Mouse (Mus musculus): ENCODE measurements around the gene Hoxc10. TPM values are rescaled to one million over a fixed set of nuclear protein-coding genes. Genes with fewer than 3 reads are reported as not detected.

Hoxc10 gene
- polyA plus RNA-seq, 1 experiment from 2014 or later = not detected

DNA sequence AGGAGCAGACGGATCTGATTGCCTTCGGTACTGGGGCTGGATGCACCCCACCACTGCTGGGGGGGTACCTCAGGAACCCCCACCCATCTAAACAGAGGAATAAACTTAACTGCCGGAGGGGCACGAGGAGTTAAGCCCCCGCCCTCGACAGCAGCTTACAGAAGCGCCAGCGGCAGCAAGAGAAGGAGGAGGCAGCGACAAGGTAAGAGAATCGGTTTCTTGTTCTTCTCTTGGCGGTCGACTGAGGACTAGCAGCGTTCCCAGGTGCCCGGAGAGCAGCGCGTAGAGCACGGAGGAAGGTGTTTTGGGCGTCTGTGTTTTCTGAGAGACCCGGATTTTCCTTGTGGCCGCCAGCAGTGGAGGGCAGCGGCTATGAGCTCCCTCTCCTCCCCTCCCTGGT, 5.7 kb downstream of the Hoxc10 start:
- Histone ChIP-seq H3K27ac (no peak overlapping the region), H3K36me3 (ENCODE audit: inconsistent target) (no peaks in the 10 kb centered on the region), H3K4me3 (ENCODE audit: inconsistent target) (no peak overlapping the region), H3K79me2 (ENCODE audit: inconsistent target) (no peaks in the 10 kb centered on the region)
- 3% methylated on average over 20 of the region's 21 CpGs for WGBS (ENCODE audit: missing documents)

DNA sequence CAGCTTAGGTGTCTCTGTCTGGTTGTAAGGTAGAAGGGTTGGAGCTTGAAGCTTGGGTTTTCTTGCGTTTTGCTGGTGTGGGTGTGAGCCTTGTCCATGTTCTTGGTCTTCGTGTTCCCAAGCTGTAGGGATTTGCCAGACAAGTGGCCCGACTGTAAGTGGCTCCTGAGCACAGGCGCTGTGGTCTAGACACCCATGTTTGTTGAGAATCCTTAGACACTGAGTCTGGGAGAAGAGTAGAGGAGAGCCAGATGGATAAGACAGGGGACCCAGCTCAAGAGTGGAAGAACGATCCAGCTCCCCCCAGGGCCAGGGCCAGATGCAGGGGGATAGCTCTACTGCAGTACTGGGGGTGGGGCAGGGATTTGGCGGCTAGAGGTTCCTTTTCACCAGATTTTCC, 6.2 kb downstream of the Hoxc10 start:
- no peaks in the 10 kb centered on the region for H3K79me2 ChIP-seq (ENCODE audit: inconsistent target)
- H3K36me3 ChIP-seq (ENCODE audit: inconsistent target) = no peaks in the 10 kb centered on the region
- WGBS (ENCODE audit: missing documents) = 16% methylated on average over 6 of the region's 6 CpGs
- H3K4me3 ChIP-seq (ENCODE audit: inconsistent target) = no peak overlapping the region
- H3K27ac ChIP-seq = no peak overlapping the region

DNA sequence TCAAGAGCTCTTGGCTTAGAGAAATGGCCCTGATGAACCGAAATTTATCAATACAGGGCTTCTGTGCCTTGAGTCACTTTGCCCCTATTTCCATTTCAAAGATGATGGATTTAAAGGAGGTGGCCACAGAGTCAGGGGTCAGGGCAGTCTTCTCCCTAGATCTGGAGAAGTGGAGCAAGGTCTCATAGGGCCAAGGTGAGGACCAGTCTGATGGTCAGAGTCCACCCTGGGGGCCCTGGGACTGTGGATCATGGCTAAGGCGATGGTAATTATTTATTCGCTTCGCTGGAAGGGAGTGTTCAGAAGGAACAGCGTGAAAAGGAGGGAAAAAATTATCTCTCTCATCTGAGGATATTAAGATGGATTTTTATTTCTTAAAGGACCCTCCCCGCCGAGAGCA, 8.4 kb downstream of the Hoxc10 start:
- 18% methylated on average over 7 of the region's 7 CpGs for WGBS (ENCODE audit: missing documents)
- no peaks in the 10 kb centered on the region for H3K36me3 ChIP-seq (ENCODE audit: inconsistent target)
- H3K27ac ChIP-seq = no peak overlapping the region
- no peaks in the 10 kb centered on the region for H3K79me2 ChIP-seq (ENCODE audit: inconsistent target)
- H3K4me3 ChIP-seq (ENCODE audit: inconsistent target) = no peak overlapping the region

DNA sequence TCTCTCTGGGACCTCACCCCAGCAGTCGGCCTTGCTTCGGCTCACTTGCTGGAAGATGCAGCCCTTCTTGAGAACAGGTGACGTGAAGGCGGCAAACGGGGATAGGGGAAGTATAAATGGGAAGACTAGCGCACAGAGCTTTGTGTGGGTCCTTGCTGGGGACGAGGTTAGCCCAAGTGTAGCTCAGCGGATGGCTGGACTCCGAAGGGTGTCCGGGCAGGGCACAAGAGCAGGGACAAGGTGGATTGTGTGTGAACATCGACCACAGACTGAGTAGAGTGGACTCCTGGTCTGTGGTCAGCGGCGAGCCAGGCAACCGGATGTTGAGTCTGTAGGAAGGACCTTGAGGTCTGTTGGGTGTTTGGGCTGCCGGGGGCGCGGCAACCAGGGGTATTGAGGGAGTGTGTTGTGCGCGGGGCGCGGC, 9.1 kb downstream of the Hoxc10 start:
- Histone ChIP-seq H3K79me2 (ENCODE audit: inconsistent target) (no peaks in the 10 kb centered on the region), H3K36me3 (ENCODE audit: inconsistent target) (no peaks in the 10 kb centered on the region), H3K27ac (no peak overlapping the region), H3K4me3 (ENCODE audit: inconsistent target) (no peak overlapping the region)
- 3% methylated on average over 21 of the region's 21 CpGs for WGBS (ENCODE audit: missing documents)

DNA sequence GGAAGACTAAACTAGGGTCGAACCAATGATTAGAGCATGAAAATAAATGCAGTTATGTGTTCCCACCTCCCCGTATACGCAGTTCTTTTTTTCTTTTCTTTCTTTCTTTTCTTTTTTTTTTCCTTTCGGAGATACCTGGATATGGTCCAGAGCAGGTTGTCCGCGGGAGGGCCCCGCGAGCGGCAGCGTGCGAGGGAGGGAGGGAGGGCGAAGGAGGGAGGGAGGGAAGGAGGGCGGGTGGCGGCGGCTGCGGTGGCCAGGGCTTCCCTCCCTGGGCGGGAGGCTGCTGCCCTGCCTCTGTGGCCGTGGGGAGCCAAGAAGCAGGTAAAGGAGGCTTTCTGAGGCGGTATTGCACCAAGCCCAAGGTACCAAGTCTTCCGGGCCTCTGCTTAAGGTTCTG, 9.6 kb downstream of the Hoxc10 start, which contains the start of gene Hoxc9:
TSS of gene Hoxc9 (plus strand) at position 269 of the 400 bp plus-strand sequence.
- 4% methylated on average over 6 of the region's 20 CpGs for WGBS (ENCODE audit: missing documents)
- H3K27ac ChIP-seq = no peak within 1 kb of the TSS
- no peaks in the 10 kb centered on the region for H3K36me3 ChIP-seq (ENCODE audit: inconsistent target)
- H3K4me3 ChIP-seq (ENCODE audit: inconsistent target) = no peak within 1 kb of the TSS
- H3K79me2 ChIP-seq (ENCODE audit: inconsistent target) = no peaks in the 10 kb centered on the region

DNA sequence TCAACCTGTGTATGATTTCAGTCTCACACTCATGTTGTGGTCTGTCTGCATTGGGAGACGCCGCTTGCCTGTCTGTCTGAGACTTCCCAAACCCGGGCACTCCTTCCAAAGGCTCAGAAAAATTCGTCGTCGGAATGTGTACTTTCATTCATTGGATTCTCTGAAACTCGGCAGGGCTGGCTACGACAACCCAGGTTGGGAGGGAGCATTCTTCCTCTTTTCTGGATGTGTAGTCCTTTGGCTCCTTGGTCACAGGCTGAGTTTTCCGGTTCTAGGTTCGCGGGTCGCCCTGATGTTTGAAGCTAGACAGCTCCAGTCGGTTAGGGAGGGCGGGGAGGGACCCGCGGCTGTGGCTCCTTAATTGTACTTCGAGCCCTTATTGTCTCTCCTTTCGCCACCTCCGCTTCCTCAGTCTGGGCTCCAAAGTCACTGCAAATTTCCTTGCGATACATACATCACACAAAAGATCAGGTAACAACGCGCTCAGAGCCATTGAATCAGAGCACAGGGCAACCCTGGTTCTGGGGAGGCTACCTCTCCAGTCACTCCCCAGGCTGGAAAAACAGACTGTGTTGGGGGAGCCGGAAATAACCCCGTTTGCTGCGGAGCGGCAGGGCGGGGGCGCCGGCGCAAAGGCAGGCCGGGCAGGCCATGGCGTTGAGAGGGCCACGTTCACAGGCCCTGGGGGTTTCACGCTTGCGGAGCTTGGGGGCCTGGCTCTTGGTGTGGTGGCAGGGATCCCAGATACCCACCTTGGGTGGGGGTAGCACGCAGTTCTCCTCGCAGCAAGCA, 10.2 kb downstream of the Hoxc10 start:
- Histone ChIP-seq H3K79me2 (ENCODE audit: inconsistent target) (no peaks in the 10 kb centered on the region), H3K36me3 (ENCODE audit: inconsistent target) (no peaks in the 10 kb centered on the region), H3K4me3 (ENCODE audit: inconsistent target) (no peak overlapping the region), H3K27ac (no peak overlapping the region)
- 4% methylated on average over 37 of the region's 37 CpGs for WGBS (ENCODE audit: missing documents)

DNA sequence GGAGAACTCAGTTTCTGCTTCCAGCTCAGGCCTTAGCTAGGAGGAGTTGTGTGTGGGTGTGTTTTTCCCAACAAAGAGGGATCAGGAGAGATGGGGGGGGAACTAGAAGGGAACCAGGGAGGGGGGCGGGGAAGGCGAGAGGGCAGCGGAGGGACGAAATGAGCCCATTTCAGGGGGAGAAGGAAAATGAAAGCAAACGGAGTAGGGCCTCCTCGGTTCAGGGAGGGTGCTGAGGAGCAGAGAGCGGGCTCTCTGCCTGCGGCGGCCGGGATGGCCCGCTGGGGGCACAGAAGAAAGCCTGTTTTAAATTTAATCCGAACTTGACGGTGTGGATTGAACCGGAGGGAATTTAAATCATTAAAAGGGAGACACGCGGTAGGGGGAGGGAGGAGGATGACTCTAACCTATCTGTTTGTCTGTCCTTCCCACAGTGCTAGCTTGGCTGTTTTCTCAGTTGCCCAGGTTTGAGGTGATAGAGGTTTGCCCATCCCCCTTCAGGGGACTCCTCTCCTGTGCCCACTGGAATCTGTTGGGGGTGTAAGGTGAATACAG, 10.9 kb downstream of the Hoxc10 start:
- H3K4me3 ChIP-seq (ENCODE audit: inconsistent target) = no peak overlapping the region
- no peaks in the 10 kb centered on the region for H3K36me3 ChIP-seq (ENCODE audit: inconsistent target)
- no peaks in the 10 kb centered on the region for H3K79me2 ChIP-seq (ENCODE audit: inconsistent target)
- 22% methylated on average over 16 of the region's 16 CpGs for WGBS (ENCODE audit: missing documents)
- H3K27ac ChIP-seq = no peak overlapping the region

DNA sequence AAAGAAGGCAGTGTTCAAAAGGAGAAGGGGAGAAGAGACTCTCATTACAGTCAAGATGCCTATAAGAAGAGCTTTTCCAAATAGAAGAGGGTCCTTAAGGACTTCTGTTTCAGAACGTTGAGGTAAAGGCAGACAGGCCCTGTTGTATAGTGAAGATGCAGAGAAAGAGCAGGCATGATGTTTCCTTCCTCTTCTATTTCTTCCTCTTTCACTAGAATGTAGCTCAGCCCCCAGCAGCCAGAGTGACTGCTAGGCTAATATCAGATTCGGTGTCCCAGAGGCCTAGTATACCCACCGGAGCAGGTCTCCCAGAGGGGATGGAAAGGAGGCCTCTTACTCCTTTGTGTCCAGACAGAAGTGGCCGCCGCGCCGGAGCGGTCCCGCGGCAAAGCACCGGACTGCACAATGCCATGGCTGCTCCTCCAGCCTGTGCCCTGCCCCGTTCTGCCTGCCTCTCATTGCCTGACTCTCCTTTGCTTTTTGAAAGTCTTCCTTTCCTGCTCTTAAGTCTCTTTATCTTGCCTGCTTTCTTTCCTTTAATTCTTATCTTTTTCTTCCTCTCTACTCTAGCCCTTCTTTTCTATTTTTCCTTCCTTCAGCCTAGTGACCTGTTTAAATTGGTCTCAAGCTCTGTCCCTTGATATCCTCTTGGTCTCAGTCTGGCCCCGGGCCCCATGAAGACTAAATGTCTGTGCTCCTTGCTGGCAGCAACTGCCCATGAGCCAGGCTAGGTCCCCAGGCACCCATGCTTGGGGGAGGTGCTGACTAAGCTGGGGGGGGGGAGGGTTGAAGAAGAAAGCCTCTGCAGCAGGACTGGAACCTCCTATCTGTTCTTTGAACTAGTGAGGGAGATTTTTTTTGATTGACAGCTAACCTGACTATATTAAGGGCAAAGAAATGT, 12.3 kb downstream of the Hoxc10 start:
- H3K36me3 ChIP-seq (ENCODE audit: inconsistent target) = no peaks in the 10 kb centered on the region
- 4% methylated on average over 13 of the region's 13 CpGs for WGBS (ENCODE audit: missing documents)

DNA sequence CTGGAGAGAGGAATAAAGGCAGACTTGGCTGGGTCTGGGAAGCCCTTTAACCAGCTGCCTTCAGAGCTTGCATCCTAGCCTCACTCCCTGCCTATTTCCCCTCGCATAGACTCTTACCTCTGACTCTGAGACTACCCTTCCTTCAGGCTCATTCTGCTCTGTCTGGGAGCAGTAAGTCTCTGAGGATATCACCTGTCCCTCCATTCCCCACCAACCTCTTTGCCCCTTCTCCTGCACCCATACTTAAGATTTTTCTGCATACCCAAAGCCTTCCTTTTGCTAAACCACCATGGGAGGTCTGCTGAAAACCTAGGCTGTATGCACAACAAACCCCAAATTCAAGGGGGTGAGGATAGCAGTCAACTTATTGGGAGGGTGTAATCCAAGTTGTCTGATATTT, 13.3 kb downstream of the Hoxc10 start:
- Histone ChIP-seq H3K36me3 (ENCODE audit: inconsistent target) (no peaks in the 10 kb centered on the region), H3K79me2 (ENCODE audit: inconsistent target) (no peaks in the 10 kb centered on the region), H3K27ac (no peak overlapping the region), H3K4me3 (ENCODE audit: inconsistent target) (no peak overlapping the region)
- WGBS (ENCODE audit: missing documents) = 12% methylated on average over 1 of the region's 1 CpGs

More for the DNA sequence above, 12.3 kb downstream of the Hoxc10 start:
- no peaks in the 10 kb centered on the region for H3K79me2 ChIP-seq (ENCODE audit: inconsistent target)
- H3K4me3 ChIP-seq (ENCODE audit: inconsistent target) = no peak overlapping the region
- H3K27ac ChIP-seq = no peak overlapping the region

DNA sequence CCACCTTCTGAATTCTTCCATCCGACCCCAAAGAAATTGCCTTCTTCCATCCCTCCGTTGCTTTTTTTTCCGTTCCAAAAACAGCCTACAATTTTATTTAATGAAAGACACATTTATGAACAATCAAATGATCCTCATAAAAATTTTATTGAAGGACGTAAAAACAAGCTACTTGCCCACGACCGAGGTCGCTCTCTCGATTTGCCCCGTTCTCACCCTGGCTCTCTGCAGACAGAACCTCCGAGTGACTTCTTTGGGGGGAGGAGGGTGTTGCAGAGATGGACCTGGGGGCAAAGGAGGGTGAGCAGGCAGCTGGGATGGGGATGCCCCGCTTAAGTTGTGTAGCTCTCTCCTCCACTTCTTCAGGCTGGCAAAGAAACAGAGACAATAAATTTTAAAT, 13.8 kb downstream of the Hoxc10 start:
- Histone ChIP-seq H3K27ac (no peak overlapping the region), H3K79me2 (ENCODE audit: inconsistent target) (no peaks in the 10 kb centered on the region), H3K36me3 (ENCODE audit: inconsistent target) (no peaks in the 10 kb centered on the region), H3K4me3 (ENCODE audit: inconsistent target) (no peak overlapping the region)
- WGBS (ENCODE audit: missing documents) = 19% methylated on average over 11 of the region's 11 CpGs

DNA sequence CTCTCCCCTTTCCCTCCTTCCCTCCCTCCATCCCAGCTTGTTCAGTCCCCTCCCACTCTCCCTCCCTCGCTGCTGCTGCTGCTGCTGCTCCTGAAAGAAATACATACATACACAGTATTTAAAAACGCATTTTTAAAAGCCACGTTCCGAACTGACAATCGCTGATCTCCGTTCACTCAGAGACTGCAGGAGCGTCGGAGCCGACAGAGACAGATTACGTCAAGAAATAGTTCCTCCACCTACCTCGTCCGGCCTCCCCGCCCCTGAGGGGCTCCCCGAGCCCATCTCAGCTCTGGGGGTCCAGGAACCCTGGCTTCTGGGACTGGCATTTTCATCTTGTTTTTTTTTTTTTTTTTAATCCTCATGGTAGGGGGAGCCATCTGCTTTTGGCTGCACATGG, 14.3 kb downstream of the Hoxc10 start:
- Histone ChIP-seq H3K36me3 (ENCODE audit: inconsistent target) (no peaks in the 10 kb centered on the region), H3K79me2 (ENCODE audit: inconsistent target) (no peaks in the 10 kb centered on the region), H3K27ac (no peak overlapping the region), H3K4me3 (ENCODE audit: inconsistent target) (no peak overlapping the region)
- WGBS (ENCODE audit: missing documents) = 3% methylated on average over 14 of the region's 14 CpGs

DNA sequence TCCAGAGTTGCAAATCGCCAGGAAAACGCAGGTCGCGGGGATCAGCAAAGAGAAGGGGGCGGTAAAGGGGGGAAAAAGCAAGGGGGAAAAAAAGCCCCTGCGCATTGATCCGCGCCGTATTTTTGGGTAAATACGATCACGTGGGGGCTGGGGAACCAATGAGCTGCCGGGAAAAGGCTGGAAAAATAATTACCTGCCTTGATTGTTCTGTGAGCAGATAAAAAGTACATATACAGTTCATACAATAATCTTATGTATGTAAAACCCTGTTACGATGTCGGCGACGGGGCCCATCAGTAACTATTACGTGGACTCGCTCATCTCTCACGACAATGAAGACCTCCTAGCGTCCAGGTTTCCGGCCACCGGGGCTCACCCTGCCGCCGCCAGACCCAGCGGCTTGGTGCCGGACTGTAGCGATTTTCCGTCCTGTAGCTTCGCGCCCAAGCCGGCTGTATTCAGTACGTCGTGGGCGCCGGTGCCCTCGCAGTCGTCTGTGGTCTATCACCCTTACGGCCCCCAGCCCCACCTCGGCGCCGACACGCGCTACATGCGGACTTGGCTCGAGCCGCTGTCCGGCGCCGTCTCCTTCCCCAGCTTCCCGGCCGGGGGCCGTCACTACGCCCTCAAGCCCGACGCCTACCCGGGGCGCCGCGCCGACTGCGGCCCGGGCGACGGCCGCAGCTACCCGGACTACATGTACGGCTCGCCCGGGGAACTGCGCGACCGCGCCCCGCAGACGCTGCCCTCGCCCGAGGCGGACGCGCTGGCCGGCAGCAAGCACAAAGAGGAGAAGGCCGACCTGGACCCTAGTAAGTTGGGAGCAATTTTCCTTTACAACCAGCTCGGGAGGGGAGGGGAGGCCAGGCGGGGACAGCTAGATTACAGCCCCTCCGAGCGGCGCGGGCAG, 15.0 kb downstream of the Hoxc10 start:
- WGBS (ENCODE audit: missing documents) = 3% methylated on average over 87 of the region's 88 CpGs
- no peaks in the 10 kb centered on the region for H3K79me2 ChIP-seq (ENCODE audit: inconsistent target)
- H3K27ac ChIP-seq = no peak overlapping the region
- no peak overlapping the region for H3K4me3 ChIP-seq (ENCODE audit: inconsistent target)
- H3K36me3 ChIP-seq (ENCODE audit: inconsistent target) = no peaks in the 10 kb centered on the region

DNA sequence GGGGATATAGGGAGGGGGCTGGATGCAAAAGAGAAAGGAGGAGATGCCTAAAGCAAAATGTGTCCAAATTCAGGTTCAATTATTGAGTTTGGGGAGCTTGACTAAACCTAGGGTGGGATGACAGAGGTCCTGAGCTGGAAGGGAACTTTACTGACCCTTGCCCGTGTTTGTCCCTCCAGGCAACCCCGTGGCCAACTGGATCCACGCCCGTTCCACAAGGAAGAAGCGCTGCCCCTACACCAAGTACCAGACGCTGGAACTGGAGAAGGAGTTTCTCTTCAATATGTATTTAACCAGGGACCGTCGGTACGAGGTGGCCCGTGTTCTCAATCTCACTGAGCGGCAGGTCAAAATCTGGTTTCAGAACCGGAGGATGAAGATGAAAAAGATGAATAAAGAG, 17.1 kb downstream of the Hoxc10 start:
- no peaks in the 10 kb centered on the region for H3K79me2 ChIP-seq (ENCODE audit: inconsistent target)
- H3K4me3 ChIP-seq (ENCODE audit: inconsistent target) = no peak overlapping the region
- WGBS (ENCODE audit: missing documents) = 14% methylated on average over 12 of the region's 12 CpGs
- H3K27ac ChIP-seq = no peak overlapping the region
- H3K36me3 ChIP-seq (ENCODE audit: inconsistent target) = no peaks in the 10 kb centered on the region

DNA sequence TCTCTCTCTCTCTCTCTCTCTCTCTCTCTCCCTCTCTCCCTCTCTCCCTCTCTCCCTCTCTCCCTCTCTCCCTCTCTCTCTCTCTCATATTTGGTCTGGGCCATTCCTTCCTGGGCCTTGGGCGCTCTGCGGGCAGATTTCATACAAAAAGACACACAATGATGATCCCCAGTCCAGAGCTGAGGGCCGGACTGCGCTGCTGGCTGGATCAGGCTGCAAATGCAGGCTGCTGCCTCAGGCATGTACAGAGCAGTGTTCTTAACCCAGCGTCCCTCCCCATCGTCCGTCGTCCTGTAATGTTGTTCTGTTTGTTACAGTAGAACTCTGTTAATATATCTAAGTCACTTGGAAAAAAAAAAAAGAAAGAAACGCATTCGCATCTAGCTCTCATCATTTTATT, 17.9 kb downstream of the Hoxc10 start:
- Histone ChIP-seq H3K36me3 (ENCODE audit: inconsistent target) (no peaks in the 10 kb centered on the region), H3K27ac (no peak overlapping the region), H3K79me2 (ENCODE audit: inconsistent target) (no peaks in the 10 kb centered on the region), H3K4me3 (ENCODE audit: inconsistent target) (no peak overlapping the region)
- 19% methylated on average over 8 of the region's 10 CpGs for WGBS (ENCODE audit: missing documents)
